Mouse (Mus musculus) MEL (cell line): ENCODE results near the gene Psmd9.

Experiments
- BHLHE40 ChIP-seq: IDR thresholded peaks from 2 replicates; pipeline ENCODE4 v1.6.1; 2012; ENCODE audit warnings: low read depth, mild to moderate bottlenecking, inconsistent platforms, low read length, improper control_type of control experiment, borderline replicate concordance
- CHD1 ChIP-seq: IDR thresholded peaks from 2 replicates; pipeline ENCODE4 v1.6.1; 2012; ENCODE audit warnings: low read depth, mild to moderate bottlenecking, inconsistent platforms, low read length, improper control_type of control experiment
- CHD2 ChIP-seq: IDR thresholded peaks from 2 replicates; pipeline ENCODE4 v1.6.1; 2011; ENCODE audit warnings: low read length, improper control_type of control experiment
- CTCF ChIP-seq, 3 experiments: IDR thresholded peaks in 2 of 3; conservative IDR thresholded peaks in 1 of 3; 2 replicates each; pipeline ENCODE4 v1.5.1; 2011 to 2012; ENCODE audit warnings: low read length in 3 of 3, low read depth in 2 of 3, mild to moderate bottlenecking in 2 of 3, improper control_type of control experiment in 1 of 3, inconsistent platforms in 1 of 3, mixed read lengths in 1 of 3, moderate library complexity in 1 of 3; ENCODE audit not compliant: control insufficient read depth in 1 of 3, insufficient read depth in 1 of 3, poor library complexity in 1 of 3, severe bottlenecking in 1 of 3
- GATA1 ChIP-seq: IDR thresholded peaks from 2 replicates; pipeline ENCODE4 v1.6.1; 2011; ENCODE audit warnings: low read depth, low read length, improper control_type of control experiment
- MAFK ChIP-seq: IDR thresholded peaks from 2 replicates; pipeline ENCODE4 v1.6.1; 2011; ENCODE audit warnings: low read depth, mild to moderate bottlenecking, low read length, improper control_type of control experiment, borderline replicate concordance
- POLR2A ChIP-seq, 2 experiments: IDR thresholded peaks; 2 replicates each; pipeline ENCODE4 v1.6.1; 2011 to 2012; ENCODE audit warnings: low read length in 2 of 2, mild to moderate bottlenecking in 2 of 2, control low read depth in 1 of 2, improper control_type of control experiment in 1 of 2, low read depth in 1 of 2, moderate library complexity in 1 of 2; ENCODE audit not compliant: control insufficient read depth in 1 of 2, insufficient read depth in 1 of 2, poor library complexity in 1 of 2
- TCF12 ChIP-seq: IDR thresholded peaks from 2 replicates; pipeline ENCODE4 v1.6.1; 2014; ENCODE audit warnings: low read depth, mild to moderate bottlenecking, inconsistent platforms, low read length, improper control_type of control experiment, moderate library complexity
- USF1 ChIP-seq: IDR thresholded peaks from 2 replicates; pipeline ENCODE4 v1.6.1; 2014; ENCODE audit warnings: low read depth, mild to moderate bottlenecking, inconsistent platforms, low read length, improper control_type of control experiment, moderate library complexity

DNA sequence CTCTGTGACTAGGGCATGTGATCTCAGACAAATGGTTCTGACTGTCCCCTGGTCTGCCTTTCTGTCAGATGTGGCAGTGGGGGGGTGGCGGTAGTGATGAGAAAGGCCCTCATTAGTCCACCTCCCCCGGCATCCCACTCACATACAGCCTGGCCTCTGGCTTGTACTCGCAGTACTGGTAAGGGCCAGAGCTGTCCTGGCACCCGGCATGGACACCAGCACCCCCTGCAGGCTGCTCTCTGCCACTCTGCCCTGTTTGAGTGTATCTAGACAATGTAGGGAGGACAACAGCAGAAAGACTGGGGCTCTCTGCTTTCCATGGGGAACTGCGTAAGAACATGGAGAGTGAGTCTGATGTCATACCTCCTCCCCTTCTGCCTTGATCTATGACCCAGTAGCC lies 118.9 kb downstream of the Psmd9 start:
- TF ChIP-seq TCF12 (no peak), CTCF (IDR thresholded peaks at IDR 0.05 in 2 of 3, conservative IDR thresholded peaks at IDR 0.05 in 1 of 3; ENCODE audit: control insufficient read depth in 1 of 3, insufficient read depth in 1 of 3, low read depth in 2 of 3, low read length in 3 of 3, poor library complexity in 1 of 3, severe bottlenecking in 1 of 3) (peak; percentile 40 to 62 (median 52)), BHLHE40 (no peak), USF1 (no peak), CHD2 (no peak), CHD1 (no peak), MAFK (no peak), GATA1 (no peak), POLR2A (IDR thresholded peaks at IDR 0.05; ENCODE audit: control insufficient read depth in 1 of 2, insufficient read depth in 1 of 2, low read depth in 1 of 2, low read length in 2 of 2, poor library complexity in 1 of 2) (no peak)
